Mouse (Mus musculus) forebrain, embryonic 12.5 days (tissue): ENCODE measurements at regions not wholly inside any gene's neighbourhood (a gene's known extent, or its start where the extent isn't known, plus 50 kb on each side); places are given as distances from the start of the nearest gene placed in this dataset.

Experiments
- ATAC-seq: fragments of 200-750 bp; cut with Nextera tagmentation; 2 replicates; pipeline ENCODE4 v1.8.0; 2017; ENCODE audit warnings: moderate TSS enrichment; ENCODE audit not compliant: low FRiP score
- H3K27ac ChIP-seq: fragments of 300-500 bp; sonication (generic); 2 replicates; pipeline ENCODE4 v1.5.1; 2016; ENCODE audit warnings: mild to moderate bottlenecking
- H3K27me3 ChIP-seq: fragments of 300-500 bp; sonication (generic); 2 replicates; pipeline ENCODE4 v1.6.1; 2016; ENCODE audit warnings: mild to moderate bottlenecking
- H3K36me3 ChIP-seq: fragments of 300-500 bp; sonication (generic); replicated peaks from 2 replicates; pipeline ENCODE4 v1.6.1; 2016; ENCODE audit warnings: mild to moderate bottlenecking
- H3K4me1 ChIP-seq: fragments of 300-500 bp; sonication (generic); 2 replicates; pipeline ENCODE4 v1.6.1; 2016
- H3K4me2 ChIP-seq: fragments of 300-500 bp; sonication (generic); 2 replicates; pipeline ENCODE4 v1.6.1; 2016; ENCODE audit warnings: mild to moderate bottlenecking, moderate library complexity
- H3K4me3 ChIP-seq: fragments of 300-500 bp; sonication (generic); replicated peaks from 2 replicates; pipeline ENCODE4 v1.5.1; 2016; ENCODE audit warnings: mild to moderate bottlenecking
- H3K9ac ChIP-seq: fragments of 300-500 bp; sonication (generic); 2 replicates; pipeline ENCODE4 v1.6.1; 2016; ENCODE audit warnings: mild to moderate bottlenecking
- H3K9me3 ChIP-seq: fragments of 300-500 bp; sonication (generic); 2 replicates; pipeline ENCODE4 v1.6.1; 2016
- WGBS: fragments of 180-500 bp; shearing (Covaris S2); methylation state at CpG from one replicate; pipeline ENCODE4 v1.1.7; 2016; 5-methylcytosine and 5-hydroxymethylcytosine counted together

- 79% methylated on average over 1 of the region's 1 CpGs for WGBS
- no peak overlapping the region for H3K4me2 ChIP-seq
- H3K9ac ChIP-seq = no peak overlapping the region
- H3K4me1 ChIP-seq = peaks cover 10% of the 10 kb centered on the region
- no peaks in the 10 kb centered on the region for H3K27me3 ChIP-seq
- no peaks in the 10 kb centered on the region for H3K36me3 ChIP-seq
- no peaks in the 10 kb centered on the region for H3K9me3 ChIP-seq
- no peak overlapping the region for H3K4me3 ChIP-seq
- no peak for ATAC-seq
- H3K27ac ChIP-seq = no peak overlapping the region
These were observed 53.9 kb upstream of the Rasgef1b start for GRCm38 (mm10) chr5:99782806-99783205.

- ATAC-seq = no peak
- no peak overlapping the region for H3K4me3 ChIP-seq
- H3K27ac ChIP-seq = no peak overlapping the region
- no peaks in the 10 kb centered on the region for H3K9me3 ChIP-seq
- H3K4me1 ChIP-seq = peaks cover 18% of the 10 kb centered on the region
- WGBS = 84% methylated on average over 9 of the region's 9 CpGs
- no peaks in the 10 kb centered on the region for H3K36me3 ChIP-seq
- no peak overlapping the region for H3K4me2 ChIP-seq
- H3K27me3 ChIP-seq = no peaks in the 10 kb centered on the region
- no peak overlapping the region for H3K9ac ChIP-seq
These were observed 57.0 kb upstream of the Rasgef1b start for GRCm38 (mm10) chr5:99785850-99786249.

GRCm38 (mm10) chr5:99787239-99787638 lies 58.4 kb upstream of the Rasgef1b start:
- Histone ChIP-seq H3K4me2 (peak overlapping the region; percentile 22; the same call in 1 of the 2 replicates), H3K9me3 (no peaks in the 10 kb centered on the region), H3K4me3 (no peak overlapping the region), H3K27ac (peak overlapping the region; percentile 63), H3K36me3 (no peaks in the 10 kb centered on the region), H3K27me3 (no peaks in the 10 kb centered on the region), H3K4me1 (peaks cover 18% of the 10 kb centered on the region), H3K9ac (no peak overlapping the region)
- peak; percentile 60 for ATAC-seq
- WGBS = 11% methylated on average over 10 of the region's 10 CpGs

- H3K9me3 ChIP-seq = no peaks in the 10 kb centered on the region
- WGBS = 50% methylated on average over 3 of the region's 3 CpGs
- no peaks in the 10 kb centered on the region for H3K27me3 ChIP-seq
- no peak overlapping the region for H3K4me3 ChIP-seq
- H3K9ac ChIP-seq = no peak overlapping the region
- no peak overlapping the region for H3K27ac ChIP-seq
- no peaks in the 10 kb centered on the region for H3K36me3 ChIP-seq
- H3K4me2 ChIP-seq = 0 out of 2 replicates have a peak overlapping the region, but pooled peaks have one; percentile 22
- ATAC-seq = peak; percentile 39
- H3K4me1 ChIP-seq = peaks cover 18% of the 10 kb centered on the region
These were observed 59.0 kb upstream of the Rasgef1b start for GRCm38 (mm10) chr5:99787665-99788366.

GRCm38 (mm10) chr5:99790733-99791132 lies 61.9 kb upstream of the Rasgef1b start:
- no peak overlapping the region for H3K27ac ChIP-seq
- no peak for ATAC-seq
- no peaks in the 10 kb centered on the region for H3K27me3 ChIP-seq
- no peak overlapping the region for H3K4me3 ChIP-seq
- H3K9me3 ChIP-seq = no peaks in the 10 kb centered on the region
- H3K4me1 ChIP-seq = peaks cover 18% of the 10 kb centered on the region
- no peaks in the 10 kb centered on the region for H3K36me3 ChIP-seq
- no peak overlapping the region for H3K4me2 ChIP-seq
- H3K9ac ChIP-seq = no peak overlapping the region
- WGBS = 87% methylated on average over 5 of the region's 5 CpGs

GRCm38 (mm10) chr5:99800543-99800942 lies 71.7 kb upstream of the Rasgef1b start:
- 86% methylated on average over 8 of the region's 8 CpGs for WGBS

GRCm38 (mm10) chr5:99801791-99802450 lies 73.1 kb upstream of the Rasgef1b start:
- no peaks in the 10 kb centered on the region for H3K27me3 ChIP-seq
- H3K4me1 ChIP-seq = 0 out of 2 replicates have a peak, but pooled peaks cover 12% of the 10 kb centered on the region
- no peak overlapping the region for H3K4me2 ChIP-seq
- no peak overlapping the region for H3K4me3 ChIP-seq
- no peaks in the 10 kb centered on the region for H3K9me3 ChIP-seq
- H3K36me3 ChIP-seq = no peaks in the 10 kb centered on the region
- ATAC-seq = peak; percentile 55; the same call in 1 of the 2 replicates
- no peak overlapping the region for H3K9ac ChIP-seq
- 74% methylated on average over 13 of the region's 13 CpGs for WGBS
- H3K27ac ChIP-seq = peak overlapping the region; percentile 25; the same call in 1 of the 2 replicates

More at GRCm38 (mm10) chr5:99800543-99800942, 71.7 kb upstream of the Rasgef1b start:
- Histone ChIP-seq H3K27me3 (no peaks in the 10 kb centered on the region), H3K4me2 (no peak overlapping the region), H3K9me3 (no peaks in the 10 kb centered on the region), H3K4me3 (no peak overlapping the region), H3K27ac (no peak overlapping the region), H3K9ac (no peak overlapping the region), H3K36me3 (no peaks in the 10 kb centered on the region), H3K4me1 (0 out of 2 replicates have a peak, but pooled peaks cover 12% of the 10 kb centered on the region)
- ATAC-seq = no peak

- H3K4me2 ChIP-seq = no peak overlapping the region
- 85% methylated on average over 6 of the region's 6 CpGs for WGBS
These were observed 79.2 kb upstream of the Vamp9 start for GRCm38 (mm10) chr5:99826861-99827260.

GRCm38 (mm10) chr5:99828516-99828915 lies 77.5 kb upstream of the Vamp9 start:
- no peak overlapping the region for H3K9ac ChIP-seq
- no peak overlapping the region for H3K4me3 ChIP-seq
- H3K4me2 ChIP-seq = no peak overlapping the region
- no peak overlapping the region for H3K27ac ChIP-seq
- no peak for ATAC-seq
- no peaks in the 10 kb centered on the region for H3K27me3 ChIP-seq
- no peaks in the 10 kb centered on the region for H3K4me1 ChIP-seq
- no peaks in the 10 kb centered on the region for H3K9me3 ChIP-seq
- H3K36me3 ChIP-seq = no peaks in the 10 kb centered on the region
- WGBS = 71% methylated on average over 7 of the region's 7 CpGs

More at GRCm38 (mm10) chr5:99826861-99827260, 79.2 kb upstream of the Vamp9 start:
- ATAC-seq = no peak
- peaks cover 6% of the 10 kb centered on the region for H3K27me3 ChIP-seq
- H3K4me1 ChIP-seq = peaks cover 6% of the 10 kb centered on the region; the same call in 1 of the 2 replicates
- H3K9ac ChIP-seq = no peak overlapping the region
- no peaks in the 10 kb centered on the region for H3K36me3 ChIP-seq
- no peaks in the 10 kb centered on the region for H3K9me3 ChIP-seq
- H3K4me3 ChIP-seq = no peak overlapping the region
- H3K27ac ChIP-seq = no peak overlapping the region

- no peak for ATAC-seq
- Histone ChIP-seq H3K4me2 (no peak overlapping the region), H3K4me3 (no peak overlapping the region), H3K9me3 (no peaks in the 10 kb centered on the region), H3K27ac (no peak overlapping the region), H3K27me3 (no peaks in the 10 kb centered on the region), H3K9ac (no peak overlapping the region), H3K36me3 (no peaks in the 10 kb centered on the region), H3K4me1 (no peaks in the 10 kb centered on the region; the same call in 1 of the 2 replicates)
- 44% methylated on average over 6 of the region's 6 CpGs for WGBS
These were observed 67.7 kb upstream of the Vamp9 start for GRCm38 (mm10) chr5:99838236-99838775.

- Histone ChIP-seq H3K9ac (no peak overlapping the region), H3K36me3 (no peaks in the 10 kb centered on the region), H3K4me1 (no peaks in the 10 kb centered on the region; the same call in 1 of the 2 replicates), H3K9me3 (no peaks in the 10 kb centered on the region), H3K27ac (no peak overlapping the region), H3K4me2 (no peak overlapping the region), H3K4me3 (no peak overlapping the region), H3K27me3 (no peaks in the 10 kb centered on the region)
- 94% methylated on average over 11 of the region's 11 CpGs for WGBS
- no peak for ATAC-seq
These were observed 66.4 kb upstream of the Vamp9 start for GRCm38 (mm10) chr5:99839661-99840060.

- no peak overlapping the region for H3K4me3 ChIP-seq
- no peaks in the 10 kb centered on the region for H3K9me3 ChIP-seq
- 88% methylated on average over 9 of the region's 9 CpGs for WGBS
- ATAC-seq = no peak
- no peak overlapping the region for H3K27ac ChIP-seq
- no peaks in the 10 kb centered on the region for H3K36me3 ChIP-seq
- no peak overlapping the region for H3K9ac ChIP-seq
- no peak overlapping the region for H3K4me2 ChIP-seq
- peaks cover 6% of the 10 kb centered on the region for H3K4me1 ChIP-seq
- no peaks in the 10 kb centered on the region for H3K27me3 ChIP-seq
These were observed 65.2 kb upstream of the Vamp9 start for GRCm38 (mm10) chr5:99840884-99841283.
